ENCODE assay signal across 19 mouse cellular contexts in genomic region chr2:45369914-45370614, GRCm38 (mm10).
"Had no signal": no experiment of that assay in that cellular context is flagged by ENCODE, and none has a peak within 500 bp of the region (broad histone marks: within the 10 kb centered on the region; RNA-seq: fewer than 3 reads in every experiment).

No protein-coding gene starts in this region.

- H3K9ac ChIP-seq: limb, embryonic 12.5 days; limb, embryonic 15.5 days; liver, embryonic 14.5 days; liver, postnatal 0 days; lung, embryonic 14.5 days; midbrain, embryonic 13.5 days; neural tube, embryonic 13.5 days; stomach, embryonic 15.5 days had no signal

- H3K9me3 ChIP-seq: limb, embryonic 12.5 days; limb, embryonic 15.5 days; midbrain, embryonic 13.5 days; neural tube, embryonic 13.5 days; stomach, embryonic 15.5 days had no signal

- ATAC-seq: intestine, postnatal 0 days; liver, postnatal 0 days; lung, postnatal 0 days; midbrain, embryonic 13.5 days; midbrain, embryonic 16.5 days had no signal

- H3K4me3 ChIP-seq: limb, embryonic 12.5 days; limb, embryonic 15.5 days; midbrain, embryonic 13.5 days; myocyte; neural tube, embryonic 13.5 days; stomach, embryonic 15.5 days had no signal

- H3K27ac ChIP-seq: limb, embryonic 12.5 days; limb, embryonic 15.5 days; liver, embryonic 14.5 days; macrophage; midbrain, embryonic 13.5 days; neural tube, embryonic 13.5 days; stomach, embryonic 15.5 days had no signal

- H3K27me3 ChIP-seq: limb, embryonic 12.5 days; limb, embryonic 15.5 days; midbrain, embryonic 13.5 days; neural tube, embryonic 13.5 days; stomach, embryonic 15.5 days had no signal

- H3K4me1 ChIP-seq: limb, embryonic 15.5 days; midbrain, embryonic 13.5 days; neural tube, embryonic 13.5 days; stomach, embryonic 15.5 days had no signal

- H3K4me2 ChIP-seq: limb, embryonic 12.5 days; limb, embryonic 15.5 days; liver, embryonic 11.5 days; lung, embryonic 14.5 days; midbrain, embryonic 13.5 days; neural tube, embryonic 13.5 days; stomach, embryonic 15.5 days had no signal

- DNase-seq: left cerebral cortex, postnatal 4 days; liver, postnatal 0 days; lung, embryonic 14.5 days; retina, postnatal 1 day; right cerebral cortex, postnatal 25 days; spleen, adult 18-20 months; thymus, postnatal 25 days had no signal

- H3K36me3 ChIP-seq: limb, embryonic 12.5 days; limb, embryonic 15.5 days; midbrain, embryonic 13.5 days; neural tube, embryonic 13.5 days; stomach, embryonic 15.5 days had no signal
